Mouse (Mus musculus) olfactory bulb, adult 2 months (tissue): Measurements from ENCODE around the gene Hivep3. TPM values are rescaled to one million over a fixed set of nuclear protein-coding genes. Genes with fewer than 3 reads are reported as not detected.

Experiments
- H3K27ac ChIP-seq: fragments of 200-500 bp; 2 replicates; pipeline ENCODE4 v1.5.1; 2012; ENCODE audit warnings: low read depth, low read length; ENCODE audit not compliant: insufficient read depth
- H3K4me1 ChIP-seq: fragments of 200-500 bp; 2 replicates; pipeline ENCODE4 v1.6.1; 2012; ENCODE audit warnings: low read length; ENCODE audit not compliant: control insufficient read depth, insufficient read depth
- H3K4me3 ChIP-seq: fragments of 200-500 bp; 2 replicates; pipeline ENCODE4 v1.5.1; 2012; ENCODE audit warnings: mild to moderate bottlenecking, low read depth, low read length, moderate library complexity; ENCODE audit not compliant: insufficient read depth
- CTCF ChIP-seq: fragments of 200-500 bp; IDR thresholded peaks from 2 replicates; pipeline ENCODE4 v1.5.1; 2012; ENCODE audit warnings: low read depth, mild to moderate bottlenecking, low read length, moderate library complexity; ENCODE audit not compliant: insufficient read depth
- POLR2A ChIP-seq: fragments of 200-500 bp; IDR thresholded peaks from 2 replicates; pipeline ENCODE4 v1.6.1; 2012; ENCODE audit warnings: mild to moderate bottlenecking, low read depth, low read length, moderate library complexity; ENCODE audit not compliant: insufficient read depth
- WGBS: fragments of 180-500 bp; shearing (Covaris S2); methylation state at CpG from one replicate; pipeline ENCODE4 v1.1.7; 2018; 5-methylcytosine and 5-hydroxymethylcytosine counted together
- polyA plus RNA-seq: library from polyadenylated mRNA; stranded (reverse); fragments of >200 nt; gene quantifications from 2 replicates; pipeline ENCODE4 v1.2.4, GENCODE M21; 2012; ENCODE audit warnings: low replicate concordance; ENCODE audit not compliant: missing spikeins, insufficient read depth, insufficient read length

The Hivep3 gene
- polyA plus RNA-seq, 1 experiment = 55.7 TPM

DNA sequence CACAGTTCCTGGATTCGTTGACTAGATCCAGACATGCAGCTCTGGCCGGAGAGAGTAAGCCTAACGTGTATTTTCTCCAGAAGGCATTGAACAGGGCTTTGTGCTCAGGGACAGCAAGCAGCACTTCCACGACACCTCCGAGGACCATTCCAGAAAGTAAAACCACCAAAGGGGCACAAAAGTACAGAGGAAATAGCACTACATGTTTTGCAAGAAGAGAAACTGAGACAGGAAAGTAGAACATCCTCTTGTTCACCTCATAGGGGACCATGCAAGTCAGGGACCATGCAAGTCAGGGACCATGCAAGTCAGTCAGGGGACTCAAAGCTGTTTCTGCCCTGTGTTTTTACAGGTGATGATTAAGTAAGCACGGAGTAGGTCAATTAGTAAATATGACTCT is 272.5 kb downstream of the Hivep3 start:
- H3K27ac ChIP-seq = no peak overlapping the region
- WGBS = 80% methylated on average over 6 of the region's 6 CpGs
- TF ChIP-seq CTCF = no peak
- TF ChIP-seq POLR2A = no peak
- H3K4me1 ChIP-seq = peaks cover 28% of the 10 kb centered on the region
- H3K4me3 ChIP-seq = no peak overlapping the region

DNA sequence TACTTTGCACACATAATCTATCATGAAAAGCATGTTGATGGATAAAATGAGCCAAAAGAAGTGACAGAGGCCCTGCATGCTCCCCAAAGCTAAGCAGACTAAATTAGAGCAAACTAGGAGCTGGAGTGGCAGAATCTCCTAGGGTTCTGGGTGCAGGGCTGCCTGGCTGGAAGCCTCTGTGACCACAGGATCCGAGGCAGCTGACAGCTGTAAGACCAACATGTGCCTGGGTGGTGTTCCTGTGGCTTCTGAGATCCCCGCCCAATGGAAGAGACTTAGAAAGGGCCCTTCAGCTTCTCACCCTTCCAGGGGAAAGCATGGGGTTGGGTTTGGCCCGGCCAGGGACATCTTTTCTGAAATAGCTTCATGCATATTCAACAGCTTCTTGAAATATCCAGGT is 274.3 kb downstream of the Hivep3 start:
- 70% methylated on average over 3 of the region's 3 CpGs for WGBS
- Histone ChIP-seq H3K27ac (no peak overlapping the region), H3K4me1 (peaks cover 30% of the 10 kb centered on the region), H3K4me3 (no peak overlapping the region)
- no peak for TF ChIP-seq POLR2A
- no peak for TF ChIP-seq CTCF

DNA sequence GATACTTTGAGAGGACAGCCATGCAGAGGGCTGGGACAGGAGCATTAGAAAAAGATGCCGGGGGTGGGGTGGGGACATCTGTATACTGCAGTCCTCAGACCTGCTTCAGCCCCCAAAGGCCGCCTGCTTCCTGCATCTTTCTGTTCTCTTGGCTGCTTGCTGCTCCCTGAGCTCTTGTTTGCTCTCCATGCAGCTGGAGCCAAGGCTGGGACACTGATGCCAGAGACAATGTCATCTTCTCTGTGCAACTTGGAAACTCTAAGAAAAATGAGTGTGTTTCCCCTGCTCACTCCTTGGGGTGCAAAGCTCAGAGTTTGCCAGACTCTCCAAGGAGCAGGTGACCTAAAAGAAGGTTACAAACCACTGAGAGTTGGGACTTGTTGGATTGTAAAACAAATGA is 275.6 kb downstream of the Hivep3 start:
- H3K27ac ChIP-seq = no peak overlapping the region
- H3K4me1 ChIP-seq = peaks cover 30% of the 10 kb centered on the region
- WGBS = 69% methylated on average over 2 of the region's 2 CpGs
- H3K4me3 ChIP-seq = no peak overlapping the region
- no peak for TF ChIP-seq CTCF
- no peak for TF ChIP-seq POLR2A

DNA sequence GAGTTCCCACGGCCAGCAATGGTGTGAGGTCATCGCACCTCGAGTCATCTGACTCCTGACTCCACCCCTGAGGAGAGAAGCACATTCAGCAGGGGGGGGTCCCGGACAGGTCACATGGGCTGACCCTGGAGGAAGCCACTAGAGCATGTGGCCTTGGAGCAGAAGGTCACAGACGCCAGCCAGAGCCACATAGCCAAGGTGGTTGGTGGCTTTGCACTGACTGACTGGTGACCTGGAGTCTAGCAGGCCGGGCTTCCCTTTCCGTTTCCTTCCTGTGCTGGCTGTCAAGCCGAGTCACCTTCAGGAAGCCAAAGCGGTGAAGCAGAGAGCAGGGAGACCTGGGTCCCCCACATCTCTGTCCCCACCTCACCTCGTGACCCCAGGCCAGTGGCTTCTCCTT is 278.2 kb downstream of the Hivep3 start:
- no peak for TF ChIP-seq CTCF
- TF ChIP-seq POLR2A = no peak
- WGBS = 84% methylated on average over 10 of the region's 10 CpGs

DNA sequence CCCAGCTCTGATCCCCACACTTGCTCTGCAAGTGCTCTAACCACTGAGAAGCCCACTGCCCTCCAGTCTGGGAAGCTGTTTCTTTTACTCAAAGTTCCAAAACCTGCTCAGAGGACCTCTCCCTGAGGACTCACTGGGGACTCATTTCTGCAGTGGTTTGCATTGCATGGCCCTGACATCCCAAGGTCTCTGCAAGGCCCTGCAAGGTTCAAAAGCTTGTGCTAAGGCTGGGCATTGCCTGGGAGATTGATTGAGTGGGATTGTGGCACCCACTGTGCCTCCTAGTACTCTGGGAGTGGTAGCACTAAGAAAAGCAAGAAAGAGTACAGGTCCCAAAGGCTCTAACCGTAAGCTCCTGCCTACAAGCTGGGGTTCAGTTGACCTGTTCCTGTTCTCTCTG is 279.3 kb downstream of the Hivep3 start:
- peaks cover 22% of the 10 kb centered on the region for H3K4me1 ChIP-seq
- WGBS = 86% methylated on average over 1 of the region's 1 CpGs
- H3K4me3 ChIP-seq = no peak overlapping the region
- H3K27ac ChIP-seq = no peak overlapping the region
- TF ChIP-seq CTCF (no peak), POLR2A (no peak)

More for the DNA sequence above, 278.2 kb downstream of the Hivep3 start:
- peaks cover 27% of the 10 kb centered on the region for H3K4me1 ChIP-seq
- no peak overlapping the region for H3K4me3 ChIP-seq
- H3K27ac ChIP-seq = no peak overlapping the region

DNA sequence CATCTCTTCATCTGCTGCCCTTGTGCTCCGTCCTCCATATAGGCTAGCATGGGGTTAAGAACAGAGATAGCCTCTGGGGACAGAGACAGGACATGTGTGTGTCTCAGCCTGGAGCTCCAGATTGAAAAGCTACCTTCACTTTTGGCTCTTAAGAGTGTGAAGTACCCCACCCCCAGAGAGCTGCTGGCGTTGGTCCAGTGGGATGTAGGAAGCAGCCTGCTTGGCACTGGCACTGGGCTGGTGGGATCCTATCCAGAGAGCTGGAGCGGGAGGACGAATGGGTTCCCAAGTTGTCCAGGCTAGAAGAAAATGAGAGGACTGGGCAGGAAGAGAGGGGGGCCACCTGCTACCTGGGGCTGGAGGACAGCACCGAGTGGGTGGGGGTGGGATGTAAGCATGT is 284.8 kb downstream of the Hivep3 start:
- 62% methylated on average over 5 of the region's 5 CpGs for WGBS
- peaks cover 7% of the 10 kb centered on the region for H3K4me1 ChIP-seq
- H3K4me3 ChIP-seq = no peak overlapping the region
- H3K27ac ChIP-seq = no peak overlapping the region
- no peak for TF ChIP-seq CTCF
- no peak for TF ChIP-seq POLR2A

DNA sequence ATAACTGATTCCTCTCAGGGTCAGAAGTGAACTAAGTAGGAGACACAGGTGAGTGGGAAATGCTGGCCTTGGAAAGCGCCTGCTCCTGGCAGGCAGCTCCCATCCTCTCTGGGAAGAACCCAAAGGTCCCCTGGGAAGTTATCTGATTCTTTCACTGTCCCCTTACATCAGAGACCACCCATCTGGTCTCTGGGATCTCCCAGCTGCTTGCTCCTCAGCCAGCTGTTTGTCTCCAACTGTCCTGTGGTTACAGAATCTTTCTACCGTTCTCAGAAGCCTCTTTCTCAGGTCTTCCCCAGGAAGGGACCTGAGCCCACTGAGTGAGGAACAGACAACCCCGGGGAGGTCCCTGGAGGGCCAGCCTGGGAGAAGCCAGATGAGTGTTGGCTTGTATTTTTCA is 288.8 kb downstream of the Hivep3 start:
- no peak overlapping the region for H3K27ac ChIP-seq
- 79% methylated on average over 3 of the region's 3 CpGs for WGBS
- H3K4me1 ChIP-seq = peaks cover 20% of the 10 kb centered on the region
- H3K4me3 ChIP-seq = no peak overlapping the region
- TF ChIP-seq POLR2A = no peak
- TF ChIP-seq CTCF = no peak

DNA sequence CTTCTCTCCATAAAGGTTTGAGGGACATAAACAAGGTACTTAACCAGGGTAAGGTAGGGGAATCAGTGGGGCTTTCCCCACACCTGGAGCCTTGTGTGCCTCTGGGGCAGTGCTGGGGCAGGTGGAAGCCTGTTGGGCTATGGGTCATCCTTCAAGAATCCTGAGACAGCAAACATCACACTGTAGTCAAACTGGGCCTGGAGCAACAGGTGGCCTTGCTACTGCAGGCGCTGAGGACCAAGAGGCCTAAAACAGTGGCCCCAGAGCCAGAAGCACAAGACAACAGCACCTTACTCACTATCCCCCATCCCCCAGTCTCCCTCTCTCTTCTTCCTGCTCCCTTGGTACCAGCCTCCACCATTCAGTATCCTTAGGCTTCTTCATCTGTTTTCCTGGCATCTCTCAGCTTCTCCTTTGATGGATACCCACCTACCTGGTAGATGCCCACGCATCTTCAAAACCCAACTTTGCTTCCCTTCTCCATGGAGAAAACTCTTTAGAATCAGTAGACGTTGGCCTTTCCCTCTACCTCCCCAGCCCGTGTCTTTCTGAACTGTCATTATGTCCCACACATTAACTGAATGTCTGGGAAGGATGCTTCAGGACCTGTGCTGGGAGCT is 289.7 kb downstream of the Hivep3 start:
- TF ChIP-seq CTCF (no peak), POLR2A (no peak)
- H3K4me3 ChIP-seq = no peak overlapping the region
- H3K4me1 ChIP-seq = peaks cover 26% of the 10 kb centered on the region
- WGBS = 89% methylated on average over 4 of the region's 4 CpGs
- H3K27ac ChIP-seq = no peak overlapping the region

DNA sequence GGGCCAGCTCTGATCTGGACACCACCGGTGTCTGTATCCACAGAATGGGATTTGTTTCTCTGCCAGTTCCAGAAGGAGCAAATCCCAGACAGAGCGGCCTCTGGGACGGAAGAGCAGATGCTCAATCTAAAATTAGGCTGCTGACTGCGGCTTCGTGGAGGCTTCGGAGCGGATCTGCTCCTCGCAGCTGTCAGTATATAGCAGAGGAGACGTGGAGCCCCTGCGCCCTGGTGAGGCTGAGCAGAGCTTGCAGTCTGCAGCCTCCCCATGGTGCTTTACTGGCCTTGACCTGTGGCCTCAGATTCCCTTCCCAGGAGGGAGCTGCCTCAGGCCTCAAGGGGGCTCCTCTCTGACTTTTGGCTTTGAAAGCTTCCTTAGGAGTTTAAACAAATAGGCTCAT is 290.5 kb downstream of the Hivep3 start:
- WGBS = 34% methylated on average over 10 of the region's 10 CpGs
- no peak overlapping the region for H3K4me3 ChIP-seq
- 0 out of 2 replicates have a peak overlapping the region, but pooled peaks have one; percentile 9 for H3K27ac ChIP-seq
- no peak for TF ChIP-seq CTCF
- no peak for TF ChIP-seq POLR2A
- peaks cover 22% of the 10 kb centered on the region for H3K4me1 ChIP-seq
